Mouse (Mus musculus) embryo, embryonic 10.5 days (tissue): ENCODE measurements at regions not wholly inside any gene's neighbourhood (a gene's known extent, or its start where the extent isn't known, plus 50 kb on each side); places are given as distances from the start of the nearest gene placed in this dataset.

Experiments
- DNase-seq: peaks from one replicate; pipeline ENCODE4 v3.0.0-alpha.2; 2015; ENCODE audit warnings: low spot score

DNA sequence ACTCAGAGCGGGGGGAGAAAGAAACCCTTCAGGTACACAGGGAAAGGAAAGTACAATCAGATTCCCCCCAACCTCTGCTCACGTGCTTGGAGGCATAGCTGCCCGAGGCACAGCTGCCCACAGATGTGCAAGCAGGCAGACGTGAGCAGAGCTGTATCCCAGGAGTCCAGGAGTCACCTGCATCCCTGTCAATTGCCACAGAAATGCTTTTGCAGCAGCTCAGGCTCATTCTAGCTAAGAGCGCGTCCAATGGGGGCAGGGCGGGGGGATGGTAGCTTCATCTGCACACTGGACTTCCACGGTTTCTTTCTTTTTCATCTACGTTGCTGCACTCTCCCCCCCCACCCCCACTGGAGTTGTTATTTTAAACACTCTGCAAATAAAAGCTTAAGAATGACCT, 66.0 kb upstream of the Fat4 start:
- DNase-seq = peak; percentile 51

DNA sequence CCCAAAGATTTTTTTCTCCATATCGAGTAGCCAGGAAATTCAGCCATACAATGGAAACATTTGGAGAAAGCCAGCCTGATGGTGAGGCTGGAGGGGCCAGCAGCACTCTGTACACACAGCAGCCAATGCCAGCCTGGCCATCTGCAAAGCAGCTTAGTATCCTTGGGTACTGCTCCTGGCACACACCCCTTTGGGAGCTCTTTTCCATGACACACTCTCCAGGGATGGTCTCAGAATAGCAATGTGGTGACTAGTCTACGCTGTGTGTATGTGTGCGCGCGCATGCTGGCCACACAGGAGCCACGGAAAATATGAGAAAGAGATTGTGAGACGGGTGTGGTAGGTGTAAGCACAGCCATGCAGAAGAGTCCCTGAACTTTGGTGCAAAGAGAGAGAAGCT, 66.4 kb upstream of the Fat4 start:
- DNase-seq = no peak

DNA sequence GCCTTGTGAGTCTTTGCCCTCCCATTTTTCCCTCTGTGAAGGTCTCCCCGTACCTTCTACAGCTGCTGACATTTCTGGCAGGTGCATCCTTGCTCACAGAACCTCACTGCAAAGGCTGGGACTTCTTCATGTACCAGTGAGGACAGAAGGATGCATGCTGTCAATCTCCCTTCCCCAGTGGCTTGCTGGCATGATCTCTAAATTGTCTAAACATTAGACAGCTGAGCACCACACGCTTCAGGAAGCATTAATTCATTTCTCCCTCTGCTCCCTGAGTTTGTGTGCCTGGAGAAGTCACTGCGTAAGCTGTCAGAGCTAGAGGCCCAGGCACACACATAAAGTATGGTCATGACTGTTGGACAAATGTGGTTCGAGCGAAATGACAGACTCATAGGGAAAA, 69.1 kb upstream of the Fat4 start:
- DNase-seq = no peak

DNA sequence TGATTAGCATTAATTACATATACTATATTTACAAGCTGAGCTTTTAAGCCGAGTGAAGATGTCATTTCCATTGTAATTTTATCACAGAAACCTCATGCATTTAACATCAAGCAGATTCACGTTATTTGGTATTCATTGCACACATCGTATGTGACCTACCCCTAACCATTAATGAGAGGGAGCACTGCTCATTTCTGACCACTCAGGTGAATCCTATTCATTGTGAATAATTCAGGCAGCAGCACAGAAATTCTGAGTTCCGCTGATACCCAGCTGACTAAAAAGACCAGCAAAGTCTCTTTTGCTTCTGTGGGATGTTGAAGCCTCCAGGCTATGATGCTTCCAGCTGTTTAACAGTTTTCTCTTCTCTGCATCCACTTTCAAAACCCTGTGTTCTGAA, 74.3 kb upstream of the Fat4 start:
- no peak for DNase-seq

DNA sequence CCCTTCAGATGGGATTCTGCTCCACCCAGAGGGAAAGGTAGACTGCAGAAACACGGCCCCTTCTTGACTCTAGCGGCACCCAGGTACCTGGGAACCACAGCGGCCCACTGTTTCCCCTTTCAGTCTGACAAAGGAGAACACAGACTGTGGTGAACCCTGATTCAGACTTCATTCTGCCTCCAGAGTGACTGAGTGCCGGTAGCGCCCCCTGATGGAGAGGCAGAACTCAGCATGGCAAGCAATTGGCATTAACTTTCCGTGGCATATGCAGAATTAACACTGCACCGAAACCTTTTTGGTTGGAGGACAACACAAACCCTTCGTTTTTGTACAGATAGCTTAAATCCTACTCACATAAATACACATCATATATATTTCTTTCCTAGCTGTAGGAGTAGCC, 75.1 kb upstream of the Fat4 start:
- no peak for DNase-seq

DNA sequence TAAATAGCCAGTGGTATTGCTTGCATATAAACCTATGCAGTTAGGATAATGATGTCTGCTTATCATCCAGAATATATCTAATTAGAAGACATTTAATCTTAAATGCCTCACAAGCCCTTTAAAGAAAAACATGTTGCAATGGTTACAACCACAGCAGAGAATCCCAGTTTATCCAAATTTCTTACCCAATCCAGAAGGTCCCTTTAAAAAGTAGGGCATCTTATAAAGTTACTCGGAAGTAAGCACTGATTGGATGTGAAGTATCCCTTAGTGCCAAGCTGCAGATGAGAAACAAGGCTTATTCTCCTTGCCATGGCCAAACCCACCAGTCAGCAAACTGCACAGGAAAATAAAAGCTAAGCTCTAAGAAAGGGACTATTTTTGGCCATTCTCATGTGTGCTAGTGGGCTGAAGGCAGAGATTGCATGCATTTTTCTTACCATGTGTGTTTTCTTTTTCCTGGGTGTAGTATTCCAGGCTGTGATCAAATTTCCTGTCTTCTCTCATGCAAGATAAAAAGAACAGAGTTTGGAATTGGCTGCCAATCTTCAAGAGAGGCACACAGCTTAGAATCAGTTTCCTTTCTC, 80.2 kb upstream of the Fat4 start:
- no peak for DNase-seq

DNA sequence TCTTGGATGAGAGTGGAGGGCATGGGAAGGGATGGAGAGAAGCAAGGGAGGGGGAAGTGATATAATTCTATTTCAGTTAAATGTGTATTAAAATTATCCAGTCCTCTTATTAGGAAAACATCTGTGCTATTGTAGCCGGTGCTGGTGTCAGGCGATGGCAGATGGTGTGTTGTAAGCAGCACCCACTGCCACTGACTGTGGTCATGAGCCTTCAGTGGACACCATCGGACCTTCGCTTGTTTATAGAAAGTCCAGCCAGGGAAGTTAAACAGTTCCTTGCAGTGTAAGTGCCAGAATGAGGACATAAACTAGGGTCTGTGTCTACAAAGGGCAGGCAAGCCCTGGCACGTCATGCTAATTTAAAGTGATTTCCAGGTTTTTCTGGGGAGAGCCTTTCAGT, 80.7 kb upstream of the Fat4 start:
- DNase-seq = no peak

DNA sequence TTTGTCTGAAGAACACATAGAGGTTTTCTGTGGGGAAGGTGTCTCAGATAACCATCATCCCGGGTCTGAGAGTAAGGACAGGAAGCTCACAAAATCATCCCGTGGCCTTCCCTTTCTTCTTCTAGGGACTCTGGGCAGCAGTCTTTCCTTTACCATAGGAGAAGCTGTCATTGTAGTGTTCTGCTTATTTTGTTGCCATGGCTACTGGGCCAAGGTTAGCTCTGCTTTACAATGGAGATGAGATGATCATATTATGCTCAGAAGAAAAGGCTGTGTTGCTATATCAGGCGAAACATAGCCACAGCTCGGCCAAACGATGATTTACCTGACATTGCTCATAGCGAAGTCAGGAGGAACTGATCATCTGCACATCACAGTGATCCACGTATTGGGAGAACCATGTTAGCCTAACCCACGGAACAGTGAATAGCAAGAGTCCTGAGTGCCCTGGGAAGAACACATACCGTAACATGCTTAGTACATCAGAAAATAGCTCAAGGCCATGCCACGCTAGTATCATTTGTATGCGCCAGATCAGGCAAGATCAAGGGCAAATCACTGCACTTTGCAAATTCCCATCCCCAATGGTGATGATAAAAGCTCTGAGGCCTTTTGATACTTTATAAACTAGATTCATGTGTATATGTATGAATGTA, 91.0 kb upstream of the Fat4 start:
- no peak for DNase-seq

DNA sequence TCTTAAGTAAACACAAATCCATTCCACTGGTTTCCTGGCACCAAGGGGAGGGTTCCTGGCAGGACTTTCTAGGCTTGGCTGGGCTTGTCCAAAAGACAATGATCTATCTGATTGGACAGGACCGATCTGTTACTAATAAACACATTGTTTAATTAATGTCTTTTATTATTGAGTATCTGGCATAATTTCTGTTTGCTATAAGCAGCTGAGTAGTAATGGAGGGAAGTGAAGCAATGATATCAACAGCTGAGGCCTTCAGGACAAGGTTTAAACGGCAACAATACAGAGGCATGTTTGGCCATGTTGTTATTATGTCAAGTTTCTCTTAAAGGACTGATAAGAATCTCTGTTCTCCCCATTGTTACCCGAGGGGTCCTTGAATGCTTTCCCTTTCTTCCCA, 93.5 kb upstream of the Fat4 start:
- DNase-seq = no peak

DNA sequence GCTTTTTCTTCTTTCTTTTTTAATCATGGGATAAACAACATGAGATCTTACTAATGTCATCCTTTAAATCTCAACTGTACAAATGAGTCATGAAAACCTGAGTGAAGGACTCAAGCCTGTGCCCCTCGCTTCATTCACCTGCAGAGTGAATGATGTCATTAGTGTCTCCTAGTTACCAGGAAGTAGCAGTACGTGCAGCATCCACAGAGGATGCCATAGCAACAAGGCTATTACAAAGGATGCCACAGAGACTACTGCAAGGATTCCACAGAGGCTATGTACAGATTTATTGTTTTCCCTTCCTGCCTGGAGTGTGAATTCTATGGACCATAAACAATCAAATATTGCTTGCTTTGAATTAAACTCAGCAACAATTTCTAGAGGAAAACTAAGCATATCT, 98.0 kb upstream of the Fat4 start:
- DNase-seq = no peak

DNA sequence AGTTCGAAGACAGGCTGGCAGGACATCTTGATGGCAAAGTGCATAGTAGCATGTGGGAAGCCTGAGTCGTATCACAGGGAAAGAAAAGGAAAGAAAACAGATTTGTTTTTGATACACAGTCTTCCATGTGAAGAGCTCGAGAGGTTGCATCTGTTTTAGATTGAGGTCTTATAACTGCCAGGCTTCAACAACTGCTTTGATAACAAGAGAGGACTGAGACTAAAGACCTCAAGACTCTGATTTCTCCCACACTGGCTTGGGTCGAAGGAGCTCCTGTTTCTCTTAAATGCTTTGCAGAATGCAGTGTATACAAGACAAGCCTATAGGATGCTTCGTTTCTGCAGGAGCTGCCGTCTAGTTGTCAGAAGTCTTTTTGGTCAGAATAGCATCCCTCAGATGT, 103.0 kb upstream of the Fat4 start:
- no peak for DNase-seq

DNA sequence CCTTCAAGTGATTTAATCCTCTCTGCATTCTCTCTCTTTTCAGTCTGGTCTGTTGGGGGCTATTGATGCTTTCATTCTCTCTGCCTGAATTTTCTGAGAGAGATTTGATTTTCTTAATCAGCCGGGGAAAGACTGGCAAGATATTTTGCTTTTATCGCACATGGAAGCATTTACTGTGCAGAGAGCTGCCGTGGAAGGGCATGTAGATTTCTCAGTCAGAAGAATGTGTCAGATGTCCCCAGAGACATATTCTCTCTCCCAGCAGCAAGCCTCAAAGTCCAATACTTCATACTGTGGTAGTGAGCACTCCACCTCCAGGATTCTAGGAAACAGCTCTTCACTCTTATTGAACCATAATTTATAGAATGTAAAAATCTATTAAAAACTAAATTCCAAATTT, 103.7 kb upstream of the Fat4 start:
- no peak for DNase-seq

DNA sequence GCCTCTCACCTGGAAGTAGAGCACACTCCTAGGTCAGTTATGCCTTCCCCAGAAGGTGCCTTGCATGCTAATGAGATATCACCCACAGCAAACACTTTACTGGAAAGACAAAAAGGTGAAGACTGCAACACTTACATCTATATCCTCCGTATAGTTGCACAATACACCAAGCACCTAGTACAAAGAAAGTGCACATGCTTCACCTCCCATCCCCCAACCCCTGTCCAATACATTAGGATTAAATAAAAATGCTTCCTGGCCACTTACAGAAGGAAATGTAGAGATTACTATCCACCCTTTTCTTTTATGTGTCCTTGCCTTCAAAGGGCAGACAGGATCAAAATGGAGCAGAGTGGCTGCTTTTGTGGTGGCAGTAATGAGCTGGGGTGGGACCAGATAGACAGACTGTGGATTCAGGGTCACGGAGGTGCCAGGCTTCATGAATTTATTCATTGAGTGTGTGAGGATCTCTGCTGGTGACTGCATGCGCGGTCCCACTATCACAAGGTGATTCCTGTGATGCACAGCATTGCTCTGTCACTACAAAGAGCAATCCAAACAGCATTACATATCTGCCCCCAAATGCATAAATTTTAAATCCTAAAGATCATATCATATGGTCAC, 109.9 kb upstream of the Fat4 start:
- DNase-seq = peak; percentile 15

DNA sequence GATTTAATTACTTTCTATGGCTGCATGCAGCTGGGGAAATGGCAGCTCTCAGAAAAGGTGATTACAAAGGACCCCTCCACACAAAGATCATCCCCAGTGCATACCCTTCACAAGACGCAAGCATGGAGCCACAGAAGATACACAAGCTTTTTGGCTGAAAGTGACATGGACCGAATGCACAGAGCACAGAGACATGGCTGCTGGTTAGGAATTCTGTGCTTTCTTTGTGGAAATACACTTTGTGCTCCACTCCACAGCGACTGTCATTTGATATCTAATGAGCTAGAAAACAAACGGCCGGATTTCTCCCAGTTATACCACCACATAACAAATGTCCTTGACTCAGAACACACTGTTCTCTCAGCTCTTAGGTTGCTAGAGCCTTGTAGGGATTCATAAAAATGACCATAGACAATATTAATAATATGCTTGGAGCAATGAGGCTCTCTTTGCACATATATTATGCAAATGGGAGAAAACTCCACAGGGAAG, 132.1 kb upstream of the Fat4 start:
- DNase-seq = peak; percentile 5

DNA sequence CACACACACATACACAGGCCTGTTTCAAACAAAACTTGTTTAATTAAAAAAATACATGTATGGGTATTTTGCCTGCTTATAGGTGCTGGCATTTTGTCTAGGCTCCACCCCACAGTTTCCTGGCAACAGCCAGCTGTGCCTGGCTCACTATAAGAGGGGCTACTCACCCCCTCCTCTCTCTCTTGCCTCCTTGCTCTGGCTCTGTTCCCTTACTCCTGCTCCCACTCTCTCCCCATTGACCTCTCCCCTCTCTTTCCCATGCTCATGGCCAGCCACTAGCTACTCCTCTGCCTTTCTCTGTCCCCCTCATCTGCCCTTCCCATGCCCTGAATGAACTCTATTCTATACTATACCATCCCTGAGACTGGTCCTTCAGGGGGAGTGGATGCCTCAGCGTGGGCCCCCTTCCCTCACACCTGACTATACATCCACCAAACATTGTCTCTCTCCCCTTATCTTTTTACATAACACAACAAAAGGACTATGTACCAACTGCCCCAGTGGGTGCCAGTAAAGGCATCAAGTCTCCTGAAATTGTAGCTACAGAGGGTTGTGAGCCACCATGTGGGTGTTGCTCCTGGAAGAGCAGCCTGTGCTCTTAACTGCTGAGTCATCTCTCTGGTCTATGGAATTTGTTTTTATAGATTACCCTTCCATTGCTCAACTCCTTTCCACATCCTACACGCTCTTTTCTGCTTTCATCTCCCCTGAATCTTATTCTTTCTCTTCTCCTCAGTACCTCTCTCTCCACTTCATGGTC, 133.1 kb upstream of the Fat4 start:
- no peak for DNase-seq

DNA sequence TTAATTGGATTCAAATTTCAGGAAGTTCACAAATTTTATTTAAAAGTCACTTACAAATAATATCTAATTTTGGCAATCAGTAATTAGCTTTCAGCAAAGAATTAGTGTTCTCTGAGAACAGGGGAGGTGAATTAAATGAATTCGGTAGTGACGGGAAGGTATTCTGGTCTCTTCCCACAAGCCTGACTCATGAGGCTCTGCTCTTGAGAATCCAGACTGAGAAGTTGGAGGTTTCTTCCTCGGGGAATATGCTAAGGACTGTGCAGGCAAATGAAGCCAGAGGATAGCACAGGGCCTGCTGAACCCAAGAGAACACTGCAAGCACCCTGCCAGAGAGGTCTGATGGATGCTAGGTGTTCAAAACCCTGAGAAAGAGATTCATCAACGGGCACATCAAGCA, 144.6 kb upstream of the Fat4 start:
- no peak for DNase-seq

DNA sequence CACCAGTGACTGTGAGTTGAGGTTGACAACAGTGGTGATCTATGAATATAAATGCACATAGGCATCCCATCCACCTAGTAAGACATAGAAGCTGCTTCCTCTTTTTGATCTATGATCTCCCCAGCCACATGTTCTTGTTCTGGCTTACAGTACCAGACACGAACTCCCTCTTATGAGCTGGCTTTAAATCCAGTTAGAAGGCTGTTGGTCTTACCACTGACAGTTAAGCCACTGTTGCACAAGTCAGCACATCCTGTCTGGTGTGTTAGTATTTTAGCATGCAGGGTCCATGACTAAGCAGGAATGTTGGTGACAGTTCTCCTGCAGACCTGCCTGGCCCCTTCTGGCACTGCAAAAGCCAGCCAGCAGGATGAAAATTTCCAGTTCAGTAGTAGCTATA, 164.1 kb upstream of the Fat4 start:
- no peak for DNase-seq

DNA sequence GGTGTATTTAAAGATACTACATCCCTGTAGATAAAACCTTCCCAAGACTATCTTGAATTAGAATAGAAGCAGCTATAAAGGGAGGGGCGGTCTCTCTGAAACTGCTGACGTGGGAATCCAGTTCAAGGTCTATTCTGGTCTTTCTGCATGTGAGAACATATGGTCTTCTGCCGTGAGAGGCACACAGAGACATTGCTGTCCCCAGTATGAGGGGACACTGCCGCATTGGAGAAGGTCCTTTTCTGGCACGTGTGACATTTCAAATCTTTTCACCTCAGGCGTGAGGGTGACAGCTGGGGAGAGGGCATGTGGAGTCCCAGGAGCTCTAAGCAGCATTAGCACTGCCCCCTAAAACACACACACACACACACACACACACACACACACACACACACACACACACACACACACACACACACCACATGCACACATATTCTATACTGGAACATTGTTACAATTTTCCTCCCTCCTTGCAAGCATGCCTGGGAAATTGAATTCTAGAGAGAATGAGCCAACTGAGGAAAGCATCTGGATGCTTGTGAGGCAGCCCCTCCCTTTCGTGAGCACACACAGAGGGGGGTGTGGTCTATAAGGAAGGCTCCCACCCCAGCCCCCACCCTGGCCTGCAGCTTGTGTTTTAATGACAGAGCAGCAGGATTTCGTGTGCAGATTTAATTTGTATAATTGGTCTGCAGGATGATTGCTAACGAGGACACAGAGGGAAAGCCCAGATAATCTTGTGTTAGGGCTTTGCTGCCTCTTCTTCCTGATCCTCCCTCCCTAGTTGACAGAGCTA, 174.5 kb upstream of the Fat4 start:
- peak; percentile 50 for DNase-seq

DNA sequence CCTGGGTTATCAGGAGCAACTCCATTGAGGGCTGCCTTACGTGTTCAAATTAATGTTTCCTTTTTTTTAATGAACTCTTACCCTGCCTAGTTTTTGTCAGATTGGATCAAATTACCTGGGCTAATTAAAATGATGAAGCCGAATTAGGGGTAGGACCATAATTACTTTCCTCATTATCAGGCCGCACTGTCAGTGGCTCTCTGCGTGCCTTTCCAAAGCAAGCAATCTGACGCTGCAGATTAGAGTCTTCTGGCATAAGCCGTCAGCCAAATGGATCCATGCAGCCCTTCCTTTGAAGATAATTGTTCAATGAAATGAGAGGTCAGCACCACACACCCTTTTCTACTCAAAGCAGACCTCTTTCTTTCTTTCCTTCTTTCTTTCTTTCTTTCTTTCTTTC, 175.5 kb upstream of the Fat4 start:
- peak; percentile 49 for DNase-seq

DNA sequence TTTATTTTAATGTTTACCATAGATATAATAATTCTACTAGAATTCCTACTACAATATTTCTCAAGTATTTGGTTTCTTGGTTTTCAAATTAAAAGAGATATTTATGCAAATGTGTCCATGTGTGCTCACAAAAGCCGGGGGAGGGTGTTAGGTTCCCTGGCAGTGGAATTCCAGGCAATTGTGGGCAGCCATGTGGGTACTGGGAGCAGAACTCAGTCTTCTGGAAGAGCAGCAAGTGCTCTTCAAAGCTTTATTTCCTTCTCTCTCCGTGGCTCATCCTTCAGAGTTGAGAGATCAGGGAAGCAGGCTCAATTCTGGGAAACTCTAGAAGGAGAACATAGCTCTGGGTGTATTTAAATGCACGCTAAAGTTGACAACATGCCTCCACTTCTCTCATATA, 178.8 kb upstream of the Fat4 start:
- DNase-seq = no peak

DNA sequence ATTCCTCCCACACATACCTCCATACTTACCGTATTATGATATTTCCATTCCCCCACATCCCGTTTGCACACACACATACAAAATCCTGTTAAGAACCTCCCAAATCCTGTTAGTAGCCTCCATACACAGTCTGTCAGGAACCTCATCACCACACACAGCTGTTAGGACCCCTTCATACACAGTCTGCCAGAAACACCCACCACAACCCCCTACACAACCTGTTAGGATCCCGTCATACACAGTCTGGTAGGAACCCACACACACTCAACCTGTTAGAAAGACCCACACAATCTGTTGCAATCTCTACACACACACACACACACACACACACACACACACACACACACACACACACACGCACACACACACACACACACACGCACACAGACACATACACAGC, 187.5 kb upstream of the Fat4 start:
- no peak for DNase-seq

DNA sequence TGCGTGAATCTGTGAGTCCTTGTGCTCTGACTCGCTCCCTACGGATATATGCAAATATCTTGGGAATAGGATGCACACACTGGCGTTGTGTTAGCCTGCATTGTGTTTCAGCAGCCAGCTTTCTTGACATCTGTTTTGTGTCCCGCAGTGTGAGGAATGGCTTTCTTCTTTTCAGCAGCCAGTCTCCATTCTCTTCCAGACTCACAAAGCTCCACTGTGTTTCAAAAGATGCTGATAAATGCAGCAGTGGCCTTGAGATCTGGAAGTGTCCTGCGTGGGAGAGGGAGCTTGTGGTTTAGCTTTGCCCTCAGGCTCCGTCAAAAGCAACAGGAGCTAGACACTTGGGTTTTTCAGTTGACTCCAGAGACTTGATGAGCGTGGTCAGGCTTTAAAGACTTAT, 188.9 kb upstream of the Fat4 start:
- peak; percentile 80 for DNase-seq
